Comparison of ENCODE assay signal across 8 mouse cellular contexts in genomic region chrY:808991-809661, GRCm38 (mm10). TPM values are rescaled to one million over a fixed set of nuclear protein-coding genes. Genes with fewer than 3 reads are reported as not detected.
DNase-seq lines count a peak whose midpoint lies in the region; TF ChIP-seq lines count a peak whose summit lies in the region.
"Had no signal": no experiment of that assay in that cellular context is flagged by ENCODE, and none has a peak within 500 bp of the region (broad histone marks: within the 10 kb centered on the region; RNA-seq: fewer than 3 reads in every experiment).

No protein-coding gene starts in this region.

- no peak overlapping the region for H3K9ac ChIP-seq in ES-E14 (ENCODE audit: insufficient read depth, low read depth, low read length, poor library complexity, severe bottlenecking)

- H3K4me3 ChIP-seq in ES-E14 (ENCODE audit: insufficient read depth in 1 of 2, low read depth in 1 of 2, low read length in 2 of 2, poor library complexity in 1 of 2, severe bottlenecking in 1 of 2): peak overlapping the region; percentile 30 to 46; a peak in 3 of 4 replicates
- peak overlapping the region; percentile 36 for H3K4me3 ChIP-seq in heart, embryonic 10.5 days
- peak overlapping the region; percentile 15; the same call in 1 of the 2 replicates for H3K4me3 ChIP-seq in limb, embryonic 10.5 days
- H3K4me3 ChIP-seq in thymus, adult 2 months (ENCODE audit: control insufficient read depth, insufficient read depth, low read length): no peak overlapping the region

- H3K4me1 ChIP-seq in ES-E14 (ENCODE audit: control insufficient read depth in 2 of 2, insufficient read depth in 2 of 2, low read length in 2 of 2, poor library complexity in 1 of 2): 0 out of 4 replicates have a peak, but pooled peaks cover 0 to 1% of the 10 kb centered on the region in 2 experiments
- no peaks in the 10 kb centered on the region for H3K4me1 ChIP-seq in heart, embryonic 10.5 days
- no peaks in the 10 kb centered on the region for H3K4me1 ChIP-seq in limb, embryonic 10.5 days
- H3K4me1 ChIP-seq in thymus, adult 2 months (replicated peaks; ENCODE audit: control insufficient read depth, insufficient read depth, low read length): no peaks in the 10 kb centered on the region

- TF ChIP-seq CTCF in brain, embryonic 14.5 days (IDR thresholded peaks at IDR 0.05; ENCODE audit: borderline replicate concordance, extremely low read depth, insufficient read depth, insufficient read length): no peak
- TF ChIP-seq CTCF in thymus, adult 2 months (IDR thresholded peaks at IDR 0.05; ENCODE audit: borderline replicate concordance, control insufficient read depth, extremely low read depth, insufficient read depth, low read length, poor library complexity): no peak

- DNase-seq in ES-E14 (ENCODE audit: low read depth, low spot score): peak; percentile 37
- peak; percentile 64 for DNase-seq in brain, embryonic 14.5 days (ENCODE audit: low read depth)
- no peak for DNase-seq in heart, embryonic 10.5 days (ENCODE audit: low spot score)
- DNase-seq in limb, embryonic 10.5 days (ENCODE audit: low spot score): peak; percentile 39
- DNase-seq in neural tube, embryonic 10.5 days (ENCODE audit: extremely low spot score, low spot score): peak; percentile 40
- DNase-seq in thymus, adult 2 months: no peak
- no peak for DNase-seq in layer of hippocampus, adult 8-10 months (ENCODE audit: low spot score in 2 of 2)

- WGBS in heart, embryonic 10.5 days: 0% methylated on average over 10 of the region's 15 CpGs
- WGBS in limb, embryonic 10.5 days: 3% methylated on average over 9 of the region's 15 CpGs
- WGBS in thymus, adult 2 months: 7% methylated on average over 15 of the region's 15 CpGs

- no peak for TF ChIP-seq POLR2A in brain, embryonic 14.5 days (IDR thresholded peaks at IDR 0.05; ENCODE audit: borderline replicate concordance, extremely low read depth, insufficient read depth, insufficient read length, poor library complexity, severe bottlenecking)
- no peak for TF ChIP-seq POLR2A in thymus, adult 2 months (IDR thresholded peaks at IDR 0.05; ENCODE audit: control insufficient read depth, extremely low read depth, insufficient read depth, low read length, poor library complexity)

- in situ Hi-C loops in ES-E14 (cut with MboI; ENCODE audit: low sequenced_read_pairs in 2 of 2, unreplicated experiment in 2 of 2): loop anchor here in 1 of 2 experiments (25.0 kb wide), 1 partner anchor 203 kb away; the partner anchor contains the start of gene Eif2s3y

- H3K27me3 ChIP-seq in heart, embryonic 10.5 days (ENCODE audit: insufficient read depth, poor library complexity, severe bottlenecking): no peaks in the 10 kb centered on the region
- no peaks in the 10 kb centered on the region for H3K27me3 ChIP-seq in limb, embryonic 10.5 days (ENCODE audit: low read depth, poor library complexity, severe bottlenecking)
- H3K27me3 ChIP-seq in thymus, adult 2 months (ENCODE audit: control insufficient read depth, insufficient read depth, low read length): no peaks in the 10 kb centered on the region

- no peak overlapping the region for H3K27ac ChIP-seq in ES-E14 (ENCODE audit: insufficient read depth, low read depth, low read length, poor library complexity, severe bottlenecking)
- no peak overlapping the region for H3K27ac ChIP-seq in heart, embryonic 10.5 days
- no peak overlapping the region for H3K27ac ChIP-seq in limb, embryonic 10.5 days
- no peak overlapping the region for H3K27ac ChIP-seq in thymus, adult 2 months (ENCODE audit: control insufficient read depth, insufficient read depth, low read length)

- H3K36me3 ChIP-seq in ES-E14 (ENCODE audit: control insufficient read depth, insufficient read depth, low read length, poor library complexity, severe bottlenecking): no peaks in the 10 kb centered on the region
- H3K36me3 ChIP-seq in heart, embryonic 10.5 days: no peaks in the 10 kb centered on the region
- H3K36me3 ChIP-seq in limb, embryonic 10.5 days: no peaks in the 10 kb centered on the region
- no peaks in the 10 kb centered on the region for H3K36me3 ChIP-seq in thymus, adult 2 months (ENCODE audit: control insufficient read depth, insufficient read depth, low read length)

- no peaks in the 10 kb centered on the region for H3K9me3 ChIP-seq in ES-E14 (ENCODE audit: control insufficient read depth, insufficient read depth, low read depth, low read length)
- no peaks in the 10 kb centered on the region for H3K9me3 ChIP-seq in heart, embryonic 10.5 days
- H3K9me3 ChIP-seq in limb, embryonic 10.5 days (replicated peaks): no peaks in the 10 kb centered on the region

TF ChIP-seq in ES-E14, 5 proteins besides CTCF, POLR2A, EP300 and RAD21:
- TF ChIP-seq HCFC1 (IDR thresholded peaks at IDR 0.05; ENCODE audit: borderline replicate concordance, insufficient read depth, low read length): no peak
- TF ChIP-seq ZNF384 (IDR thresholded peaks at IDR 0.05; ENCODE audit: low read depth, low read length): no peak
- no peak for TF ChIP-seq MAFK (IDR thresholded peaks at IDR 0.05; ENCODE audit: insufficient read depth, low read depth, low read length)
- no peak for TF ChIP-seq ZC3H11A (IDR thresholded peaks at IDR 0.05; ENCODE audit: borderline replicate concordance, low read depth, low read length)
- no peak for TF ChIP-seq CHD2 (IDR thresholded peaks at IDR 0.05; ENCODE audit: low read depth, low read length)
TF ChIP-seq in ES-E14: peak in this region for 0.

RNA-seq across cellular contexts. Expression of gene Uba1y, which starts 9.3 kb away (rescaled TPM):
- 6.8 and 9.1 TPM in 2 replicates for total RNA-seq in ES-E14 (2012; rRNA removed)
- 0.16 and 0.34 TPM in 2 replicates for polyA plus RNA-seq in brain, embryonic 14.5 days (2012; rRNA removed)
- not detected in 2 replicates for polyA plus RNA-seq in heart, embryonic 10.5 days (2016; fragmentation: Nextera tagmentation; extraction: Ambion mirVana)
- not detected in 2 replicates for polyA plus RNA-seq in limb, embryonic 10.5 days (2016; fragmentation: Nextera tagmentation; extraction: Ambion mirVana)
- polyA plus RNA-seq in thymus, adult 2 months (2012; rRNA removed): not detected in 2 replicates
- not detected for total RNA-seq in layer of hippocampus, adult 8-10 months (2022)
- polyA plus RNA-seq: large intestine, adult 2 months had no signal

RNA-seq across cellular contexts. Expression of gene Zfy1, which starts 11.9 kb away (rescaled TPM):
- 1.9 and 6.6 TPM in 2 replicates for total RNA-seq in ES-E14 (2012; rRNA removed)
- 0.05 TPM in 1 of 2 replicates, not detected in the other for polyA plus RNA-seq in brain, embryonic 14.5 days (2012; rRNA removed)
- polyA plus RNA-seq in heart, embryonic 10.5 days (2016; fragmentation: Nextera tagmentation; extraction: Ambion mirVana): not detected in 2 replicates
- polyA plus RNA-seq in limb, embryonic 10.5 days (2016; fragmentation: Nextera tagmentation; extraction: Ambion mirVana): not detected in 2 replicates
- polyA plus RNA-seq in thymus, adult 2 months (2012; rRNA removed): not detected in 2 replicates
- total RNA-seq in layer of hippocampus, adult 8-10 months (2022): not detected
- polyA plus RNA-seq: large intestine, adult 2 months had no signal

Comparison
In these comparisons a context has a peak if more than half of its experiments do, and no peak if none do; other contexts are left out.
1. DNase-seq: peak in ES-E14 (single experiment), brain, embryonic 14.5 days (single experiment), limb, embryonic 10.5 days (single experiment) and neural tube, embryonic 10.5 days (single experiment); none in heart, embryonic 10.5 days (single experiment), thymus, adult 2 months (single experiment) and layer of hippocampus, adult 8-10 months (0 of 2).